Mouse (Mus musculus): Measurements from ENCODE around the gene Gm13275. TPM values are rescaled to one million over a fixed set of nuclear protein-coding genes. Genes with fewer than 3 reads are reported as not detected.
"Not testable (repeated sequence)": the region's sequence is repeated elsewhere in the genome, so short reads cannot be mapped to it uniquely, and the experiment has no call there.

The Gm13275 gene
- polyA plus RNA-seq, 1 experiment from 2014 or later: not detected

DNA sequence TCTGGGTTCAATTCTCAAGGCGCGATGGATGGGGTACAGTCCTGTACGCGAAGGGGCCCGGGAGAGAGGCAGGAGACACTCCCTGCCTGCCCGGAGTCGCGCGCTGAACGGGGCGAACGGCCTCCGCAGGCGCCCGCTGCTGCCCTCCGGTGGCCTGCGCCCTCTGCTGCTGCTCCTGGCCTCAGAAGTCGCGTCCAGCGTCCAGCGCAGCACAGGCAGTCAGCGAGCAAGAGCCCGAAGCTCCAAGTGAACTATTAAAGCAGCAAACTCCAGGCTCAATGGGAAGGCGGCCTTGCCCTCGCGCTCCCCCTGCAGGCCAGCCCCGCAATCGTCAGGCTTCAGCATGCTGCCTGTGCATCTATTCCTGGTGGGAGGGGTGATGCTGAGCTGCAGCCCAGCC, 33.9 kb upstream of the Gm13275 start:
- not testable (repeated sequence) for H3K36me3 ChIP-seq (ENCODE audit: control insufficient read depth, insufficient read depth, low read length); H3K4me1 ChIP-seq (ENCODE audit: control insufficient read depth in 2 of 2, insufficient read depth in 2 of 2, low read length in 2 of 2); H3K9ac ChIP-seq (ENCODE audit: low read length); H3K27me3 ChIP-seq (ENCODE audit: control insufficient read depth, insufficient read depth, low read length); H3K9me3 ChIP-seq (ENCODE audit: control insufficient read depth, low read length); ATAC-seq (ENCODE audit: insufficient number of reproducible peaks, insufficient read depth, low FRiP score, low read depth)
- peak overlapping the region; percentile 41 for H3K4me2 ChIP-seq (ENCODE audit: low read length)
- H3K27ac ChIP-seq (replicated peaks in 1 of 2; ENCODE audit: control insufficient read depth in 1 of 2, insufficient read depth in 1 of 2, low read depth in 2 of 2, low read length in 2 of 2): peak overlapping the region; percentile 66 to 73
- WGBS: 0% methylated on average over 22 of the region's 28 CpGs
- peak overlapping the region; percentile 24 to 42; a peak in 3 of 4 replicates for H3K4me3 ChIP-seq (ENCODE audit: control insufficient read depth in 1 of 2, insufficient read depth in 1 of 2, low read depth in 1 of 2, low read length in 2 of 2)

GRCm38 (mm10) chr4:88761776-88762175, 32.5 kb upstream of the Gm13275 start:
- 67% methylated on average over 6 of the region's 8 CpGs for WGBS
- H3K27me3 ChIP-seq (ENCODE audit: control insufficient read depth, insufficient read depth, low read length): not testable (repeated sequence)

DNA sequence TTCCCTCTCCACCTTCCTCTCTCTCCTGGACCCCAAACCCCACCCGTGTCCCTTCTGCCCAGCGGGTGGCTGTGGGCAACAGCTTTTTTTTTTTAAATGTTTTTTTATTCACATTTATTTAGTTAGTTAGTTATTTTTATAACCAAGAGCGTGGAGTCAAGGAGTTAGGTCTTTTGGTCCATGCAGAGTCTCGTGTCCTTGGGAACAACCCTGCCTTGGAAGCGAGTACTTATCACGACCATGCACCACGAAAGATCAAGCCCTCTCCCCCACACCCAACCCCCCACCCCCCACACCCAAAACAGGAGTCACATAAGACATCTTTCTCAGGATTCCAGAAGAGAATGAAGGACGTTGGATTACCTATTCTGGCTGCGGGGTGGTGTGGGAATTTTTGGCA, 31.9 kb upstream of the Gm13275 start:
- not testable (repeated sequence) for H3K27ac ChIP-seq (replicated peaks in 1 of 2; ENCODE audit: control insufficient read depth in 1 of 2, insufficient read depth in 1 of 2, low read depth in 2 of 2, low read length in 2 of 2); H3K27me3 ChIP-seq (ENCODE audit: control insufficient read depth, insufficient read depth, low read length); H3K36me3 ChIP-seq (ENCODE audit: control insufficient read depth, insufficient read depth, low read length); H3K4me3 ChIP-seq (ENCODE audit: control insufficient read depth in 1 of 2, insufficient read depth in 1 of 2, low read depth in 1 of 2, low read length in 2 of 2); H3K9ac ChIP-seq (ENCODE audit: low read length); H3K4me2 ChIP-seq (ENCODE audit: low read length); ATAC-seq (ENCODE audit: insufficient number of reproducible peaks, insufficient read depth, low FRiP score, low read depth); H3K4me1 ChIP-seq (ENCODE audit: control insufficient read depth in 2 of 2, insufficient read depth in 2 of 2, low read length in 2 of 2); H3K9me3 ChIP-seq (ENCODE audit: control insufficient read depth, low read length)
- WGBS: 48% methylated on average over 7 of the region's 9 CpGs

More at GRCm38 (mm10) chr4:88761776-88762175, 32.5 kb upstream of the Gm13275 start:
- H3K27ac ChIP-seq (replicated peaks in 1 of 2; ENCODE audit: control insufficient read depth in 1 of 2, insufficient read depth in 1 of 2, low read depth in 2 of 2, low read length in 2 of 2); H3K9me3 ChIP-seq (ENCODE audit: control insufficient read depth, low read length); H3K4me1 ChIP-seq (ENCODE audit: control insufficient read depth in 2 of 2, insufficient read depth in 2 of 2, low read length in 2 of 2); H3K9ac ChIP-seq (ENCODE audit: low read length); ATAC-seq (ENCODE audit: insufficient number of reproducible peaks, insufficient read depth, low FRiP score, low read depth); H3K4me2 ChIP-seq (ENCODE audit: low read length); H3K4me3 ChIP-seq (ENCODE audit: control insufficient read depth in 1 of 2, insufficient read depth in 1 of 2, low read depth in 1 of 2, low read length in 2 of 2); H3K36me3 ChIP-seq (ENCODE audit: control insufficient read depth, insufficient read depth, low read length): not testable (repeated sequence)

- H3K36me3 ChIP-seq (ENCODE audit: control insufficient read depth, insufficient read depth, low read length); H3K9ac ChIP-seq (ENCODE audit: low read length); H3K27me3 ChIP-seq (ENCODE audit: control insufficient read depth, insufficient read depth, low read length); H3K4me1 ChIP-seq (ENCODE audit: control insufficient read depth in 2 of 2, insufficient read depth in 2 of 2, low read length in 2 of 2); H3K9me3 ChIP-seq (ENCODE audit: control insufficient read depth, low read length); ATAC-seq (ENCODE audit: insufficient number of reproducible peaks, insufficient read depth, low FRiP score, low read depth): not testable (repeated sequence)
- H3K27ac ChIP-seq (replicated peaks in 1 of 2; ENCODE audit: control insufficient read depth in 1 of 2, insufficient read depth in 1 of 2, low read depth in 2 of 2, low read length in 2 of 2): peak overlapping the region in 1 of 2 experiments; percentile 68; a peak in 3 of 4 replicates
- peak overlapping the region; percentile 14 to 32; a peak in 3 of 4 replicates for H3K4me3 ChIP-seq (ENCODE audit: control insufficient read depth in 1 of 2, insufficient read depth in 1 of 2, low read depth in 1 of 2, low read length in 2 of 2)
- 4% methylated on average over 28 of the region's 42 CpGs for WGBS
- peak overlapping the region; percentile 44 for H3K4me2 ChIP-seq (ENCODE audit: low read length)
Measured at GRCm38 (mm10) chr4:88763384-88764018, 30.8 kb upstream of the Gm13275 start.

DNA sequence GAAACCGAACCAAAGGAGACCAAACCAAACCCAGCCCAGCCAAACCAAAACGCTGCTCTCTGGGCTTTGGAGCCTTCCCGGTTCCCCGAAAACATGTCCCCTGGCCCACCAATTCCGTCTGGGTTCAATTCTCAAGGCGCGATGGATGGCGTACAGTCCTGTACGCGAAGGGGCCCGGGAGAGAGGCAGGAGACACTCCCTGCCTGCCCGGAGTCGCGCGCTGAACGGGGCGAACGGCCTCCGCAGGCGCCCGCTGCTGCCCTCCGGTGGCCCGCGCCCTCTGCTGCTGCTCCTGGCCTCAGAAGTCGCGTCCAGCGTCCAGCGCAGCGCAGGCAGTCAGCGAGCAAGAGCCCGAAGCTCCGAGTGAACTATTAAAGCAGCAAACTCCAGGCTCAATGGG, 20.8 kb upstream of the Gm13275 start, which contains the start of gene Gm13290:
Gene Gm13290, plus strand, starts transcription at position 301 of the 400 bp plus-strand sequence.
- not testable (repeated sequence) for H3K9ac ChIP-seq (ENCODE audit: low read length); H3K27me3 ChIP-seq (ENCODE audit: control insufficient read depth, insufficient read depth, low read length); H3K9me3 ChIP-seq (ENCODE audit: control insufficient read depth, low read length); H3K36me3 ChIP-seq (ENCODE audit: control insufficient read depth, insufficient read depth, low read length); H3K4me1 ChIP-seq (ENCODE audit: control insufficient read depth in 2 of 2, insufficient read depth in 2 of 2, low read length in 2 of 2); ATAC-seq (ENCODE audit: insufficient number of reproducible peaks, insufficient read depth, low FRiP score, low read depth); H3K4me2 ChIP-seq (ENCODE audit: low read length); H3K4me3 ChIP-seq (ENCODE audit: control insufficient read depth in 1 of 2, insufficient read depth in 1 of 2, low read depth in 1 of 2, low read length in 2 of 2); H3K27ac ChIP-seq (replicated peaks in 1 of 2; ENCODE audit: control insufficient read depth in 1 of 2, insufficient read depth in 1 of 2, low read depth in 2 of 2, low read length in 2 of 2)
- WGBS: no CpG with 5 or more reads among the region's 32 CpGs

GRCm38 (mm10) chr4:88776622-88777021, 17.7 kb upstream of the Gm13275 start, which contains the start of gene Gm13289:
TSS of gene Gm13289 (plus strand) at chr4:88776922.
- H3K27me3 ChIP-seq (ENCODE audit: control insufficient read depth, insufficient read depth, low read length); H3K4me2 ChIP-seq (ENCODE audit: low read length); H3K4me1 ChIP-seq (ENCODE audit: control insufficient read depth in 2 of 2, insufficient read depth in 2 of 2, low read length in 2 of 2); H3K9ac ChIP-seq (ENCODE audit: low read length); H3K9me3 ChIP-seq (ENCODE audit: control insufficient read depth, low read length); ATAC-seq (ENCODE audit: insufficient number of reproducible peaks, insufficient read depth, low FRiP score, low read depth); H3K4me3 ChIP-seq (ENCODE audit: control insufficient read depth in 1 of 2, insufficient read depth in 1 of 2, low read depth in 1 of 2, low read length in 2 of 2); H3K36me3 ChIP-seq (ENCODE audit: control insufficient read depth, insufficient read depth, low read length); H3K27ac ChIP-seq (replicated peaks in 1 of 2; ENCODE audit: control insufficient read depth in 1 of 2, insufficient read depth in 1 of 2, low read depth in 2 of 2, low read length in 2 of 2): not testable (repeated sequence)
- no CpG with 5 or more reads among the region's 29 CpGs for WGBS

- not testable (repeated sequence) for H3K4me2 ChIP-seq (ENCODE audit: low read length); H3K27me3 ChIP-seq (ENCODE audit: control insufficient read depth, insufficient read depth, low read length); H3K27ac ChIP-seq (replicated peaks in 1 of 2; ENCODE audit: control insufficient read depth in 1 of 2, insufficient read depth in 1 of 2, low read depth in 2 of 2, low read length in 2 of 2); H3K9ac ChIP-seq (ENCODE audit: low read length); H3K4me1 ChIP-seq (ENCODE audit: control insufficient read depth in 2 of 2, insufficient read depth in 2 of 2, low read length in 2 of 2); H3K9me3 ChIP-seq (ENCODE audit: control insufficient read depth, low read length); ATAC-seq (ENCODE audit: insufficient number of reproducible peaks, insufficient read depth, low FRiP score, low read depth); H3K36me3 ChIP-seq (ENCODE audit: control insufficient read depth, insufficient read depth, low read length); H3K4me3 ChIP-seq (ENCODE audit: control insufficient read depth in 1 of 2, insufficient read depth in 1 of 2, low read depth in 1 of 2, low read length in 2 of 2)
- no CpG with 5 or more reads among the region's 29 CpGs for WGBS
Measured at GRCm38 (mm10) chr4:88779550-88779949, 14.7 kb upstream of the Gm13275 start, which contains the start of gene Gm13272. TSS of gene Gm13272 (plus strand) at chr4:88779850.

DNA sequence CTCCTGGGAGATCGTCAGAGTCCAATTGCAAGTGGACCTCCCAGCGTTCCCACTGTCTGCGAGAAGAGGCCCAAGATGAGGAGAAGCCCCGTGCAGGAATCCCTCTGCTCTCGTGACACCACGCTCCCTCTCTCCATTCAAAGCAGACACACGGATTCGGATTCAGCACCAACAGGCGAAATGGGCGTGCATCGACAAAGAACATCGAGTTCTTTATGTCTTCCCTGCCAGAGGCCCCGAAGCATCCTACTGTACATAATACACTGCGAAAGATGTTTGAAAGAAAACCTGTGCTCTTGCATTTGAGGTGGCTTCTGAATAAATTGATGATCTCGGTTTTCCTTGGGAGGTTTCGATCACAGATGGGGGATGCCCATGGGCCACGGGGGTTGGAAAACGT, 14.0 kb upstream of the Gm13275 start:
- H3K9me3 ChIP-seq (ENCODE audit: control insufficient read depth, low read length); H3K4me1 ChIP-seq (ENCODE audit: control insufficient read depth in 2 of 2, insufficient read depth in 2 of 2, low read length in 2 of 2); H3K36me3 ChIP-seq (ENCODE audit: control insufficient read depth, insufficient read depth, low read length); H3K27ac ChIP-seq (replicated peaks in 1 of 2; ENCODE audit: control insufficient read depth in 1 of 2, insufficient read depth in 1 of 2, low read depth in 2 of 2, low read length in 2 of 2); H3K27me3 ChIP-seq (ENCODE audit: control insufficient read depth, insufficient read depth, low read length); H3K4me3 ChIP-seq (ENCODE audit: control insufficient read depth in 1 of 2, insufficient read depth in 1 of 2, low read depth in 1 of 2, low read length in 2 of 2); H3K9ac ChIP-seq (ENCODE audit: low read length); H3K4me2 ChIP-seq (ENCODE audit: low read length); ATAC-seq (ENCODE audit: insufficient number of reproducible peaks, insufficient read depth, low FRiP score, low read depth): not testable (repeated sequence)
- 32% methylated on average over 14 of the region's 18 CpGs for WGBS

All from heart, embryonic 14.5 days (tissue).